Mouse (Mus musculus) gastrocnemius, postnatal 10 days (tissue): ENCODE results near the gene Xlr3c. TPM values are rescaled to one million over a fixed set of nuclear protein-coding genes. Genes with fewer than 3 reads are reported as not detected.
"Not testable (repeated sequence)": the region's sequence is repeated elsewhere in the genome, so short reads cannot be mapped to it uniquely, and the experiment has no call there.

ENCODE experiments used
- DNase-seq: peaks from one replicate; pipeline ENCODE4 v3.0.0; 2021; ENCODE audit warnings: mixed read lengths
- long read RNA-seq, 2 experiments: library from polyadenylated mRNA; stranded (forward); transcript quantifications; one replicate each; pipeline ENCODE4 v2.0.0; 2021
- total RNA-seq, 2 experiments: library from RNA; stranded (reverse); gene quantifications; 2 replicates each; pipeline ENCODE4 v1.2.3; 2021

Xlr3c gene
- total RNA-seq: under 1 TPM; 0.38 to 0.45 TPM
- long read RNA-seq, experiment 1, partial matches to known transcripts: 1 of 1 reads
- long read RNA-seq, experiment 1, other reads (novel, unspliced or antisense): 0 of 1 reads
- long read RNA-seq, experiment 2: 0 reads

GRCm38 (mm10) chrX:73265270-73265669, at the start of gene Xlr3c:
Xlr3c (minus strand) TSS chrX:73265390.
- not testable (repeated sequence) for DNase-seq

GRCm38 (mm10) chrX:73312522-73312921, 47.3 kb upstream of the Xlr3c start:
- DNase-seq: peak; percentile 8

DNA sequence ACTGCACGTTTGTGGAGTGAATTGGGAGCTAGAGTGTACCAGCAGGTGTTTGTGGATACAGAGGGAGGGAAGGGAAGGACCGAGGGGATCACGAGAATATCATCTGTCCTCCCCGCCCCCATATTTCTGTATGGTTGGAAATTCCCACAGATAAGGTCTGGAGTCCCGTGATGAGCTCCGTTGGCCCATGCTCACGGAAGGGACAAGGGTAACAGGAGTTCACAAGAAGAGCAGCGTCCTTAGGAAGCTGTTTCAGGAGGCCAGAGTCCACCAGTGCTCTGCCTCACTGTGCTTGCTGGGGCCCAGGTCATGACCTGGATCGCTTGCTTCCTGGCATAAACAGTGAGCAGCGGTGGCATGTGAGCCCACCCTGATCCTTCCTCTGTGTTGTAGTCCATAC, 30.6 kb upstream of the Xlr3c start:
- not testable (repeated sequence) for DNase-seq

DNA sequence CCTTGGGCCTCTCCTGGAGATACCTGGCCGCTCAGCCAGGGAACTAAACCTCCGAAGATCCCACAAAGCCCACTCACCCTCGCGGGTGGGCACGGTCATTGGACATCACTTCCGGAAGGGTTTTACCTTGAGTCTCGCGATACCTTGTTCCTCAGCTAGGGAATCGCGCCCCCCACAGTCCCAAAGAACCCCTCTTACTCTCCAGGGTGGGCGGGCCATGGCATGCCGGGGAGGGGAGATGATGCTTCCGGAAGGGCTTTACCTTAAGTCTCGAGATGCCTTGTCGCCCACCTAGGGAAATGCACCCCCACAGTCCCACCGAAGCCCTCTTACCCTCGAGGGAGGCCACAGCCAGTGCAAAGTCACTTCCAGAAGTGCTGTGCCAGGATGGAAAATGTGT, 27.7 kb upstream of the Xlr3c start, which contains the start of the genes Xlr5a and Xlr5c:
Xlr5a (minus strand) TSS at position 101 of the 400 bp plus-strand sequence.
Xlr5c (minus strand) TSS at position 101 of the 400 bp plus-strand sequence.
- DNase-seq: not testable (repeated sequence)

- not testable (repeated sequence) for DNase-seq
Measured at GRCm38 (mm10) chrX:73262428-73262827, 2.8 kb downstream of the Xlr3c start.

GRCm38 (mm10) chrX:73242821-73243325, 22.3 kb downstream of the Xlr3c start, which contains the start of gene Xlr4c:
Xlr4c (minus strand) TSS chrX:73243130.
- not testable (repeated sequence) for DNase-seq

DNA sequence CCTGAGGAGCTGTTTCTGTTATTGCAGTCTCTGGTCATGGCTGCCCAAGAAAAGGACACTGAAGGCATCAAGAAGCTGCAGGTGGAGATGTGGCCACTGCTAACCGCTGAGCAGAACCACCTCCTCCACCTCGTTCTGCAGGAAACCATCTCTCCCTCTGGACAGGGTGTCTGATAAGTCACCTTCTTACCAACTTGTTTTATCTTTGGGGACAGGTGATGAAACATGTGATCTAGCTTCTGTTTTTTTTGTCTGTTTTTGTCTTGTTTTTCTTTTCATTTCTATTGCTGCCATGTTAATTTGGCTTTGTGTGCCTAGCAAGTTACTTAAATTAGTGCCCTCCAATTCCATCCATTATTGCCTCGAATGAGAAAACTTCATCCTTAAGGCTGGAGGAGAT, 35.9 kb downstream of the Xlr3c start:
- DNase-seq: no peak

DNA sequence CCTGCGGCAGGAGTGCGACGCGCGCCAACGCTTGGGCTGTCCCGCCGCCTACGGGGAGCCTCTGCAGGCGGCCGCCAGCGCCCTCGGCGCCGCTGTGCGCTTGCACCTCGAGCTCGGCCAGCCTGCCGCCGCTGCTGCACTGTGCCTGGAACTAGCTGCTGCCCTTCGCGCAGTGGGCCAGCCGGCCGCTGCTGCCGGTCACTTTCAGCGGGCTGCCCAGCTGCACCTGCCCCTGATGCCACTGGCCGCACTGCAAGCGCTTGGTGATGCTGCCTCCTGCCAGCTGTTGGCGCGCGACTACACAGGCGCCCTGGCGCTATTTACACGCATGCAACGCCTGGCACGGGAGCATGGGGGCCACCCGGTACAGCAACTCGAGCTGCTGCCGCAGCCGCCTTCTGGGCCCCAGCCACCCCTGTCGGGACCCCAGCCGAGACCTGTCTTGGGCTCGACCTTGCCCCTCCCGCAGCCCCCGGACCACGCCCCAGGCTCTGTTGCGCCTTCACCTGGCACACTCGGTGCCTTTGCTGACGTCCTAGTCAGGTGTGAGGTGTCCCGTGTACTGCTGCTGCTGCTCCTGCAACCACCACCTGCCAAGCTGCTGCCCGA, 36.5 kb downstream of the Xlr3c start:
- peak; percentile 52 for DNase-seq

DNA sequence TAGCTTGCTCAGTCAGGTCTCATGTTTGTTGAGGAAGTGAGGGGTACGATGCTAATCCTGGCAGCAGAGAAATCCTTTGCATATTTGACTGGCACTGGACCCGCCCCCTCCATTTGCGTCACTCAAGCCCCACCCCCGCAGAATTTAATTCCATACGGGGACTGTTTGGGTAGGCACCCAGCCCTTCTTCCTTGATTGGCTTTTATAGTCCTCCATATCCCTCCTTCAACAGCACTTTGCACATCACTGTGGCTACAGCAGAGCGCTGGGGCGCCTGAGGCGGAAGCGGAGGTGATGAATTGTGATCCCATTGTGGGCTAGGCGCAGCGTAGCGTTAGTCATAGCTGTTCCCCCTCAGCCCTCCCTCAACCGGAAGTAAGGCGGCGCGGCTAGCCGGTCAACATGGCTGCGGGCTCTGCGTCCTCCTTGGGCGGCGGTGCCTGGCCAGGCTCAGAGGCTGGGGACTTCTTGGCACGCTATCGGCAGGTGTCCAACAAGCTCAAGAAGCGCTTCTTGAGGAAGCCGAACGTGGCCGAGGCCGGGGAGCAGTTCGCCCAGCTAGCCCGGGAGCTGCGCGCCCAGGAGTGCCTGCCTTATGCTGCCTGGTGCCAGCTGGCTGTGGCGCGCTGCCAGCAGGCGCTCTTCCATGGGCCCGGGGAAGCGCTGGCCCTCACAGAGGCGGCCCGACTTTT, 37.1 kb downstream of the Xlr3c start, which contains the start of gene F8a:
F8a (plus strand) TSS at position 378 of the 692 bp plus-strand sequence.
- peak; percentile 67 for DNase-seq

DNA sequence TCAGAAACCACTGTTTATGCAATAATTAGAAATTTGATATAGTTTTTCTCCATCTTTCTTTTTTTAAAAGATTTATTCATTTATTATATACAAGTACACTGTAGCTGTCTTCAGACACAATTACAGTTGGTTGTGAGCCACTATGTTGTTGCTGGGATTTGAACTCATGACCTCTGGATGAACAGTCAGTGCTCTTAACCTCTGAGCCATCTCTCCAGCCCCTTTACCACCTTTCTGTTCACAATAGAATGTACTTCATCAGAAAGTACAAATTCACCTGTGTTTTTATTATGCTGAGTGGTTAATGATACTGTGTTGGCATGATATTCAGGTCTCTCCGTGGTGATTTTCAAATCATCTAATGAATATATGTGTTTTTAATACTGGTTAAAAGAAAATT, 39.8 kb downstream of the Xlr3c start:
- no peak for DNase-seq

DNA sequence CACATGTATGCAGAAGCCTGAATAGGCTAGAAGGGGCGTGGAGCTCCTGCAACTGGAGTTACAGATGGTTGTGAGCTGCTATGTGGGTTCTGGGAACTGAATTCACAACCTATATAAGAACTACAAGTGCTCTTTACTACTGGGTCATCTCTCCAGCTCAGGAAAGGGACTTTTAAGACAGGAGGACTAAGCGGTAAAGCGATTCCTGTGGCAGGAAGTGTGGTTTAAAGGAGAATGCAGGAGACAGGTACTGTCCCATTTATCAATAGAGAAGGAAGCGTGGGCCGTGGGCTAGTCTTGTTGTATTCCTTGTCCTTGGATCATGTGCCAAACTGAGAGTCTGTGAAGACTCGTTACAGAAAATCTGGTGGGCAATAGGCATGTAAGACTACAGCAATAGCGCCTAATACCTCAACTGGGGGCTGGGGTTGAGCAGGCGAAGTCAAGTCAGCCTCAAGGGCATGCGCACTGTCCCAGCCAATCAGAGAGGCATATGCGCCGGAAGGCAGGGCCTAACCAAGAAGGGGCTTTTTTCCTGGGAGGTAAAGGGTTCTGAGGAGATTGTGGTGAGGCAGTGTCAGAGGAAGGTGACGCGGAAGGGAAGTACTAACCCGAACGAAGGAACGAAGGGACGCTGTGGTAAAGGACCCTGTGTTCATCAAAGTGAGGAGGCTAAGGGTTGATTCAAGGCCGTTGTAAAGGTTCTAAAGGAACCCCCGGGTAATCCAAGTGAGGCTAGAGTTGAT, 51.2 kb downstream of the Xlr3c start, which contains the start of gene Xlr4b:
Xlr4b (plus strand) TSS at position 515 of the 746 bp plus-strand sequence.
- not testable (repeated sequence) for DNase-seq

Other genes starting within 250 kb of the Xlr3c start
- not detected for gene Pnma5, start 228.3 kb downstream of the Xlr3c start, total RNA-seq
- under 1 TPM in 1 of 2 experiments, not detected in 1; 0.12 TPM for gene Pnma3, start 200.6 kb downstream of the Xlr3c start, total RNA-seq
- gene Xlr4a, start 182.9 kb downstream of the Xlr3c start, total RNA-seq: not detected
- under 1 TPM; 0.20 to 0.59 TPM for gene Xlr3a, start 168.3 kb downstream of the Xlr3c start, total RNA-seq
- gene Gm14685, start 148.3 kb downstream of the Xlr3c start, total RNA-seq: not detected
- gene Xlr5b, start 116.6 kb downstream of the Xlr3c start, total RNA-seq: not detected
- gene DXBay18, start 115.9 kb downstream of the Xlr3c start, total RNA-seq: not detected
- gene Spin2d, start 88.4 kb downstream of the Xlr3c start, total RNA-seq: not detected
- gene Xlr3b, start 73.2 kb downstream of the Xlr3c start, total RNA-seq: 1 to 10 TPM; 6.6 to 8.4 TPM
- not detected for gene Xlr4b, start 51.1 kb downstream of the Xlr3c start, total RNA-seq
- 1 to 10 TPM; 7.5 to 8.2 TPM for gene F8a, start 37.1 kb downstream of the Xlr3c start, total RNA-seq
- under 1 TPM in 1 of 2 experiments, not detected in 1; 0.80 TPM for gene Xlr4c, start 22.3 kb downstream of the Xlr3c start, total RNA-seq
- gene Xlr5a, start 27.6 kb upstream of the Xlr3c start, total RNA-seq: not detected
- not detected for gene Xlr5c, start 27.6 kb upstream of the Xlr3c start, total RNA-seq
- gene Gm45015, start 71.5 kb upstream of the Xlr3c start, total RNA-seq: not detected
- gene Zfp275, start 77.2 kb upstream of the Xlr3c start, total RNA-seq: 10 to 100 TPM in 1 of 2 experiments, 1 to 10 TPM in 1; 8.5 to 12.8 TPM
- not detected for gene Gm18336, start 133.3 kb upstream of the Xlr3c start, total RNA-seq
- under 1 TPM in 1 of 2 experiments, not detected in 1; 0.05 TPM for gene Zfp92, start 145.7 kb upstream of the Xlr3c start, total RNA-seq
- gene Trex2, start 170.0 kb upstream of the Xlr3c start, total RNA-seq: not detected
- gene Haus7, start 193.7 kb upstream of the Xlr3c start, total RNA-seq: 10 to 100 TPM; 21.2 to 25.1 TPM
- 100 to 1,000 TPM; 303 to 408 TPM for gene Bgn, start 218.2 kb upstream of the Xlr3c start, total RNA-seq
- 1 to 10 TPM; 7.8 to 8.4 TPM for gene Atp2b3, start 237.7 kb upstream of the Xlr3c start, total RNA-seq